Mouse (Mus musculus): ENCODE data around the gene Abcc4. TPM values are rescaled to one million over a fixed set of nuclear protein-coding genes. Genes with fewer than 3 reads are reported as not detected.

The Abcc4 gene
- polyA plus RNA-seq, 1 experiment from 2014 or later, result 1.2 TPM

DNA sequence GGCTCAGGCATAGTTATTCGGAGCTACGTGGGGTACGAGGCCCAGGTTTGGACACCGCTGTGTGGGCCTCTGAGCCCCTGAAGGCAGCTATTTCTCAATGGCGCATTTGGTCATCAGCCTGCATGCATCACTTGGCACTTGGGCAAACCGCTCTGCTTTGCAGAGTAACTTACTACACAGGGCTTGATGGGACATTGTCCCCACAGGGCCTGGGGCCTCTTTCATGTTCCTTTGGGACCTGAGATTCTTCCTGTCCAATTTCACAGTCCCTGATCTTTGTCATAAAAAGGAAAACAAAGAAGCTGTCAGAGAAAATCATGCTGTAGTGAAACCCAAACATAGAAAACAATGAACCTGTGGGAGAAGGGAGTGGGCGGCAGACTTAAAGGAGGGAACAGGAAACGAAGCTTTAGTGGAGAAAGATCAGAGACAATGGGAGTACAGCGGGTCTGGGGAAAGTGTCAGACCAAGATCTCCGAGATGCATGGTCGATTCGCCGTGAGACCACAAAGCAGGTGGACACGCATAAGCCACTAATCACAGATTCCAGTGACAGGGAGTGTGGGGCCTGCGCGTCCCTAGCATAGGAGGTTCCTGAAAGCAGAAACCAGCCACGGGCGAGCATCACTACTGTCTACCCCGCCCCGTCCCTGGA lies 48.2 kb downstream of the Abcc4 start:
- ATAC-seq, result peak; percentile 20; the same call in 1 of the 2 replicates
- H3K4me1 ChIP-seq (ENCODE audit: insufficient read depth), result peaks cover 7% of the 10 kb centered on the region

DNA sequence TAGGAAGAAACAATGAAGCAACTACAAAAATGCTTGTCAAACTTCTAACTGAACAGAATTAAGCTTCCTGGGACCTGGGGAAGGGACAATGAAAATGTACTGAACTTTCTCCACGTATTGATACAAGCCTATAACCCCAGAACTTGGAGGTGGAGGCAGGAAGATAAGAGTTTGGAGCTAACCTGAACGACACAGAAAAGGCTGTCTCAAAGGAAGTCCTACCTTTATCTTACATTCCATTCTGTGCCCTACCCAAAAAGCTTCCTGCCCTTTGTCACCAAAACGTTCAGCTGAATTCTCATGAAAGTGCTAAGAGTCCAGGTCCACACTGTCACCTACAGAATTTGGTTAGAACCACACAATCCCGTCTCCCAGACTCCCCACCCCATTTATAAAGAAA lies 48.8 kb downstream of the Abcc4 start:
- Histone ChIP-seq H3K9ac (replicated peaks) (no peak overlapping the region; the same call in 1 of the 2 replicates), H3K9me3 (ENCODE audit: low read length) (no peaks in the 10 kb centered on the region), H3K4me3 (ENCODE audit: low read depth, low read length) (no peak overlapping the region), H3K36me3 (replicated peaks; ENCODE audit: insufficient read depth, low read length) (no peaks in the 10 kb centered on the region), H3K27me3 (ENCODE audit: insufficient read depth, low read length) (no peaks in the 10 kb centered on the region), H3K4me2 (ENCODE audit: low read depth, low read length) (peak overlapping the region; percentile 4; the same call in 1 of the 2 replicates), H3K27ac (ENCODE audit: low read depth) (peak overlapping the region; percentile 39), H3K4me1 (ENCODE audit: insufficient read depth) (peaks cover 7% of the 10 kb centered on the region)
- WGBS (ENCODE audit: insufficient replicate concordance), result 34% methylated on average over 4 of the region's 4 CpGs
- no peak for TF ChIP-seq EP300 (IDR thresholded peaks at IDR 0.05; ENCODE audit: low read depth)
- DNase-seq, result no peak
- ATAC-seq, result peak; percentile 33

More for the DNA sequence above, 48.2 kb downstream of the Abcc4 start:
- Histone ChIP-seq H3K36me3 (replicated peaks; ENCODE audit: insufficient read depth, low read length) (no peaks in the 10 kb centered on the region), H3K9me3 (ENCODE audit: low read length) (no peaks in the 10 kb centered on the region), H3K4me2 (ENCODE audit: low read depth, low read length) (peak overlapping the region; percentile 4), H3K9ac (replicated peaks) (no peak overlapping the region), H3K27ac (ENCODE audit: low read depth) (0 out of 2 replicates have a peak overlapping the region, but pooled peaks have one; percentile 39), H3K4me3 (ENCODE audit: low read depth, low read length) (no peak overlapping the region), H3K27me3 (ENCODE audit: insufficient read depth, low read length) (no peaks in the 10 kb centered on the region)
- WGBS (ENCODE audit: insufficient replicate concordance), result 52% methylated on average over 20 of the region's 20 CpGs
- no peak for TF ChIP-seq CTCF (IDR thresholded peaks at IDR 0.05; ENCODE audit: low read depth)
- TF ChIP-seq EP300 (IDR thresholded peaks at IDR 0.05; ENCODE audit: low read depth), result no peak
- no peak for DNase-seq

DNA sequence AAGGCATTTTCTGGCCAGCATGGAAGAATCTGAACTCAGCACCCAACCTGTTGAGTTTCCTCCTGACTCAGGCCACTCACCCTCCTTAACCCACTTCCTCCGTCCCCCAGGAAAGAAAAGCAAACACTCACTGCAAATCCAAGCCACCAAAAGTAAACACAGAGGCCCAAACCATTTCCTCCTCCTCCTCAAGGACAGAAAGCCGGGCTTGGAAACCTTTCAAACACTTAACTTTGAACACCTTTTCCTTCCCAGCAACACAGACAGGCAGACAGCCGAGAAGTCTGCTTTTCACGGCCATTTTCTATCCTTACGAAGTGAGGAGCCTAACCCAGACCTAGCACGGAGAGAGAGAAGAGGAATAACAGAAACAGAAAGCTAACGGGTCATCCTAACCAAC lies 50.0 kb downstream of the Abcc4 start:
- ATAC-seq, result no peak

DNA sequence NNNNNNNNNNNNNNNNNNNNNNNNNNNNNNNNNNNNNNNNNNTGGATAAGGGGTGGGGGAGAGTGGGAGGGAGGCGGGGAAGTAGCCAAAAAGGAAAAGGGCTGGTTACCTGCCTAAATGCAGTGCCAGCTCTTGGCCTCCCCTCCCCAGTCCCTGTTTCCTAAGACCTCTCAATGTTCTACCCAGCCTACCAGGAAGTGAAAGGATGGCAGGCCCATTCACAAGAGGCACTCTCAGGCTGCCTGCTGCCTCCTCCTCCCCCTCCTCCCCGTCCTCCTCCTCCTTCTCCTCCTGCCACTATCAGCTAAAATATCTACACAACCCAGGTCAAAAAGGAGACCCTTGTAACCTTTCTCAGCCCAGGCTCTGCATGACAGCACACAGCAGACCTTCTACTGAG lies 51.1 kb downstream of the Abcc4 start:
- Histone ChIP-seq H3K27me3 (ENCODE audit: insufficient read depth, low read length) (no peaks in the 10 kb centered on the region), H3K36me3 (replicated peaks; ENCODE audit: insufficient read depth, low read length) (no peaks in the 10 kb centered on the region), H3K9ac (replicated peaks) (no peak overlapping the region), H3K4me2 (ENCODE audit: low read depth, low read length) (no peak overlapping the region), H3K9me3 (ENCODE audit: low read length) (no peaks in the 10 kb centered on the region), H3K4me3 (ENCODE audit: low read depth, low read length) (no peak overlapping the region), H3K4me1 (ENCODE audit: insufficient read depth) (peaks cover 7% of the 10 kb centered on the region), H3K27ac (ENCODE audit: low read depth) (no peak overlapping the region)
- TF ChIP-seq CTCF (IDR thresholded peaks at IDR 0.05; ENCODE audit: low read depth) (no peak), EP300 (IDR thresholded peaks at IDR 0.05; ENCODE audit: low read depth) (no peak)
- DNase-seq (no peak), ATAC-seq (no peak)
- WGBS (ENCODE audit: insufficient replicate concordance), result 38% methylated on average over 2 of the region's 2 CpGs

More for the DNA sequence above, 50.0 kb downstream of the Abcc4 start:
- no peak overlapping the region for H3K9ac ChIP-seq (replicated peaks)
- no peaks in the 10 kb centered on the region for H3K9me3 ChIP-seq (ENCODE audit: low read length)
- 69% methylated on average over 7 of the region's 7 CpGs for WGBS (ENCODE audit: insufficient replicate concordance)
- no peak overlapping the region for H3K4me2 ChIP-seq (ENCODE audit: low read depth, low read length)
- H3K27ac ChIP-seq (ENCODE audit: low read depth), result no peak overlapping the region
- H3K4me1 ChIP-seq (ENCODE audit: insufficient read depth), result peaks cover 7% of the 10 kb centered on the region
- no peak for TF ChIP-seq EP300 (IDR thresholded peaks at IDR 0.05; ENCODE audit: low read depth)
- TF ChIP-seq CTCF (IDR thresholded peaks at IDR 0.05; ENCODE audit: low read depth), result no peak
- DNase-seq, result no peak
- H3K36me3 ChIP-seq (replicated peaks; ENCODE audit: insufficient read depth, low read length), result no peaks in the 10 kb centered on the region
- H3K27me3 ChIP-seq (ENCODE audit: insufficient read depth, low read length), result no peaks in the 10 kb centered on the region
- H3K4me3 ChIP-seq (ENCODE audit: low read depth, low read length), result no peak overlapping the region

DNA sequence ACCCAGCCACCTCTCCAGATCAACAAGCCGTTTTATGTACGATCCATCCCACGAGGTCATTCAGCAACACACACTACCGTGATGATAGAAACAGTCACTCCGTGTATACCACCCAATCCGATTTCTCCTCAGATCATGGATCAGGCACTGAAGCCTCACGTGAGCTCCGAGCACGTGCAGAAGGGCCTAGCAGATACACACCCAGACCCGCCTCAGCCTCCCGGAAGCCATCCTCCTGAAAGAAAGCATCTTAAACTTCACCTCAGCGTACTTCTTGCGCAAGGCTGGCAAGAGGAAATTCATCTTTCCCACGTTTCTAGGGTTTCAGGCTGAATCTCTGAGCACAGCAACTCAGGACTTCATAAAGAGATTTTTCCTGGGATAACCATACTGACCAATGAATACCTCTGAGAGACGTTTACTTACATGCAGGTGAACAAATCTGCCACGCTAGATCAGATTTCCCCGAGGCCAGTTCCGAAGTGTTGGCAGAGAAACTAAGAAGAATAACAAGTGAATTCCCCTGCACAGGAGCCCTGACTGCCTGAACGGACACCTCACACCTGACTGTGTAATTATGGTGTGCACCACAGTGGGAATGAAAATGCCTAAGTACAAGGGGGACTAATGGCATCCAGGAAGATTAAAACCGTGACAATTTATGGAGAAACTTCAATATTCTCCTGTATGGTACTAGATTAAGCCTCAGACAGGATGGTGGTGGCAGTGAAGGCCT lies 54.1 kb downstream of the Abcc4 start:
- no peak overlapping the region for H3K27ac ChIP-seq (ENCODE audit: low read depth)
- ATAC-seq (no peak), DNase-seq (no peak)
- TF ChIP-seq EP300 (IDR thresholded peaks at IDR 0.05; ENCODE audit: low read depth) (no peak), CTCF (IDR thresholded peaks at IDR 0.05; ENCODE audit: low read depth) (no peak)
- no peaks in the 10 kb centered on the region for H3K9me3 ChIP-seq (ENCODE audit: low read length)
- peaks cover under 1% of the 10 kb centered on the region; the same call in 1 of the 2 replicates for H3K4me1 ChIP-seq (ENCODE audit: insufficient read depth)
- H3K4me2 ChIP-seq (ENCODE audit: low read depth, low read length), result no peak overlapping the region
- no peaks in the 10 kb centered on the region for H3K27me3 ChIP-seq (ENCODE audit: insufficient read depth, low read length)
- 84% methylated on average over 20 of the region's 20 CpGs for WGBS (ENCODE audit: insufficient replicate concordance)
- no peak overlapping the region for H3K9ac ChIP-seq (replicated peaks)
- H3K4me3 ChIP-seq (ENCODE audit: low read depth, low read length), result no peak overlapping the region
- H3K36me3 ChIP-seq (replicated peaks; ENCODE audit: insufficient read depth, low read length), result no peaks in the 10 kb centered on the region

DNA sequence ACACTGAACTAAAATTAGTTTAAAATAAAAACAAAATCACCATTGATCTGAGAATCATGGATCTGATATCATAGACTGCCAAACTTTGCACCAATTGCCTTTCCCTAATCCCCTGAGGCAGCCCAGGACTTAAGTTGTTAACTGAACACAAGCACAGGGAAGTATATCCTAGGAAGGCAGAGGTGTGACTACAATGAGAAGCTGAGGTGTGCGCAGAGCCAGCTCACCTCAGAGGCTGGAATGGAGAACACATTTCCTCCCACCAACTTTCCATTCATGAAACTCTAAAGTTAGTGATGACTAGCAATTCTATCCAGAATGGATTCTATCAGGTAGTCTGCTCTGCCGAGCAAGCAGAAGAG lies 56.1 kb downstream of the Abcc4 start:
- Histone ChIP-seq H3K27ac (ENCODE audit: low read depth) (no peak overlapping the region), H3K9me3 (ENCODE audit: low read length) (no peaks in the 10 kb centered on the region), H3K4me3 (ENCODE audit: low read depth, low read length) (no peak overlapping the region), H3K9ac (replicated peaks) (no peak overlapping the region), H3K27me3 (ENCODE audit: insufficient read depth, low read length) (no peaks in the 10 kb centered on the region), H3K4me2 (ENCODE audit: low read depth, low read length) (no peak overlapping the region; the same call in 1 of the 2 replicates), H3K4me1 (ENCODE audit: insufficient read depth) (no peaks in the 10 kb centered on the region), H3K36me3 (replicated peaks; ENCODE audit: insufficient read depth, low read length) (no peaks in the 10 kb centered on the region)
- no peak for ATAC-seq
- 90% methylated on average over 2 of the region's 2 CpGs for WGBS (ENCODE audit: insufficient replicate concordance)
- TF ChIP-seq CTCF (IDR thresholded peaks at IDR 0.05; ENCODE audit: low read depth) (no peak), EP300 (IDR thresholded peaks at IDR 0.05; ENCODE audit: low read depth) (no peak)
- no peak for DNase-seq

Data from liver, postnatal 0 days (tissue).